11 mouse cellular contexts compared by ENCODE assay signal in genomic region chr2:84961300-84961699, GRCm38 (mm10). TPM values are rescaled to one million over a fixed set of nuclear protein-coding genes. Genes with fewer than 3 reads are reported as not detected.
DNase-seq lines count a peak whose midpoint lies in the region; ATAC-seq and TF ChIP-seq lines count a peak whose summit lies in the region.
"Had no signal": no experiment of that assay in that cellular context is flagged by ENCODE, and none has a peak within 500 bp of the region (broad histone marks: within the 10 kb centered on the region; RNA-seq: fewer than 3 reads in every experiment).

No protein-coding gene starts in this region.

- peak; percentile 21 for DNase-seq in limb, embryonic 14.5 days (ENCODE audit: low spot score)
- no peak for DNase-seq in limb, embryonic 10.5 days (ENCODE audit: low spot score)
- peak; percentile 65 for DNase-seq in gastrocnemius, postnatal 25 days
- DNase-seq in kidney, postnatal 14 days, result peak; percentile 80
- peak; percentile 28 for DNase-seq in ovary, postnatal 14 days (ENCODE audit: low spot score)
- no peak for DNase-seq in forebrain, embryonic 11.5 days (ENCODE audit: low spot score)
- DNase-seq in T-cell, adult 2 months (ENCODE audit: low spot score), result no peak
- DNase-seq: cerebellum, adult 2 months had no signal

- no peak overlapping the region for H3K9ac ChIP-seq in limb, embryonic 14.5 days (ENCODE audit: low read depth, low read length, severe bottlenecking)
- H3K9ac ChIP-seq in forebrain, embryonic 16.5 days (replicated peaks; ENCODE audit: low read depth, low read length), result no peak overlapping the region
- H3K9ac ChIP-seq in forebrain, embryonic 11.5 days (ENCODE audit: low read length), result no peak overlapping the region
- H3K9ac ChIP-seq: heart, embryonic 13.5 days had no signal

- H3K4me1 ChIP-seq in limb, embryonic 14.5 days (ENCODE audit: control insufficient read depth, insufficient read depth, low read length), result no peaks in the 10 kb centered on the region
- no peaks in the 10 kb centered on the region for H3K4me1 ChIP-seq in limb, embryonic 10.5 days
- no peaks in the 10 kb centered on the region for H3K4me1 ChIP-seq in forebrain, embryonic 16.5 days (replicated peaks; ENCODE audit: control insufficient read depth, insufficient read depth, low read length)
- no peaks in the 10 kb centered on the region for H3K4me1 ChIP-seq in forebrain, embryonic 11.5 days (replicated peaks; ENCODE audit: control insufficient read depth, insufficient read depth, low read length)
- H3K4me1 ChIP-seq: heart, embryonic 13.5 days had no signal

- TF ChIP-seq POLR2A in limb, embryonic 14.5 days (IDR thresholded peaks at IDR 0.05; ENCODE audit: borderline replicate concordance, extremely low read depth, insufficient read depth, insufficient read length), result no peak

- H3K9me3 ChIP-seq in limb, embryonic 14.5 days (ENCODE audit: control insufficient read depth, low read length), result no peaks in the 10 kb centered on the region
- H3K9me3 ChIP-seq in limb, embryonic 10.5 days (replicated peaks), result no peaks in the 10 kb centered on the region
- no peaks in the 10 kb centered on the region for H3K9me3 ChIP-seq in forebrain, embryonic 16.5 days (ENCODE audit: control insufficient read depth, low read length)
- H3K9me3 ChIP-seq in forebrain, embryonic 11.5 days (ENCODE audit: control insufficient read depth, low read length), result no peaks in the 10 kb centered on the region
- H3K9me3 ChIP-seq: heart, embryonic 13.5 days had no signal

- H3K36me3 ChIP-seq in limb, embryonic 14.5 days (ENCODE audit: control insufficient read depth, insufficient read depth, low read length), result peaks cover 15% of the 10 kb centered on the region
- H3K36me3 ChIP-seq in limb, embryonic 10.5 days, result peaks cover 31% of the 10 kb centered on the region
- no peaks in the 10 kb centered on the region for H3K36me3 ChIP-seq in forebrain, embryonic 16.5 days (ENCODE audit: control insufficient read depth, insufficient read depth)
- no peaks in the 10 kb centered on the region for H3K36me3 ChIP-seq in forebrain, embryonic 11.5 days (ENCODE audit: control insufficient read depth, insufficient read depth, low read length)

- H3K4me3 ChIP-seq in limb, embryonic 14.5 days (replicated peaks; ENCODE audit: low read length), result no peak overlapping the region
- H3K4me3 ChIP-seq in limb, embryonic 10.5 days, result no peak overlapping the region
- H3K4me3 ChIP-seq in forebrain, embryonic 16.5 days (replicated peaks; ENCODE audit: low read length), result no peak overlapping the region
- H3K4me3 ChIP-seq in forebrain, embryonic 11.5 days (ENCODE audit: low read depth, low read length), result no peak overlapping the region
- H3K4me3 ChIP-seq: heart, embryonic 13.5 days had no signal

- no peaks in the 10 kb centered on the region for H3K27me3 ChIP-seq in limb, embryonic 14.5 days (ENCODE audit: control insufficient read depth, insufficient read depth, low read length)
- no peaks in the 10 kb centered on the region for H3K27me3 ChIP-seq in limb, embryonic 10.5 days (ENCODE audit: low read depth, poor library complexity, severe bottlenecking)
- no peaks in the 10 kb centered on the region for H3K27me3 ChIP-seq in forebrain, embryonic 16.5 days (replicated peaks; ENCODE audit: control insufficient read depth, insufficient read depth, low read length)
- no peaks in the 10 kb centered on the region for H3K27me3 ChIP-seq in forebrain, embryonic 11.5 days (ENCODE audit: control insufficient read depth, insufficient read depth, low read length)
- H3K27me3 ChIP-seq: heart, embryonic 13.5 days had no signal

- ATAC-seq in limb, embryonic 14.5 days (ENCODE audit: low FRiP score, low read depth), result no peak
- no peak for ATAC-seq in forebrain, embryonic 16.5 days
- no peak for ATAC-seq in forebrain, embryonic 11.5 days (replicated peaks; ENCODE audit: low FRiP score)

- no peak overlapping the region for H3K27ac ChIP-seq in limb, embryonic 14.5 days (replicated peaks; ENCODE audit: low read depth, low read length)
- no peak overlapping the region for H3K27ac ChIP-seq in limb, embryonic 10.5 days
- H3K27ac ChIP-seq in forebrain, embryonic 16.5 days (ENCODE audit: low read length), result no peak overlapping the region
- no peak overlapping the region for H3K27ac ChIP-seq in forebrain, embryonic 11.5 days (ENCODE audit: low read depth, low read length)

- H3K4me2 ChIP-seq in limb, embryonic 14.5 days (replicated peaks; ENCODE audit: low read depth, low read length, severe bottlenecking), result no peak overlapping the region
- no peak overlapping the region for H3K4me2 ChIP-seq in forebrain, embryonic 16.5 days (ENCODE audit: low read length)
- no peak overlapping the region for H3K4me2 ChIP-seq in forebrain, embryonic 11.5 days (ENCODE audit: low read depth, low read length, severe bottlenecking)
- H3K4me2 ChIP-seq: heart, embryonic 13.5 days had no signal

- WGBS in limb, embryonic 14.5 days, result 56% methylated on average over 2 of the region's 2 CpGs
- WGBS in limb, embryonic 10.5 days, result 84% methylated on average over 2 of the region's 2 CpGs
- WGBS in forebrain, embryonic 16.5 days, result 94% methylated on average over 2 of the region's 2 CpGs
- WGBS in forebrain, embryonic 11.5 days, result 79% methylated on average over 2 of the region's 2 CpGs

RNA-seq across cellular contexts. Expression of gene Prg2, which starts 19.0 kb away (rescaled TPM):
- 0.80 and 1.0 TPM in 2 replicates for polyA plus RNA-seq in limb, embryonic 14.5 days (2012; rRNA removed)
- not detected in 2 replicates for polyA plus RNA-seq in limb, embryonic 14.5 days (2014; fragmentation: Nextera tagmentation; extraction: Ambion mirVana)
- polyA plus RNA-seq in limb, embryonic 10.5 days (2016; fragmentation: Nextera tagmentation; extraction: Ambion mirVana), result 0.18 TPM in 1 of 2 replicates, not detected in the other
- not detected for total RNA-seq in gastrocnemius, postnatal 25 days (2021)
- not detected in 2 replicates for polyA plus RNA-seq in forebrain, embryonic 16.5 days (2015; fragmentation: Nextera tagmentation; extraction: Ambion mirVana)
- not detected in 2 replicates for polyA plus RNA-seq in forebrain, embryonic 11.5 days (2014; fragmentation: Nextera tagmentation; extraction: Ambion mirVana)

RNA-seq across cellular contexts. Expression of gene Slc43a3, which starts 24.9 kb away (rescaled TPM):
- 73.2 and 85.5 TPM in 2 replicates for polyA plus RNA-seq in limb, embryonic 14.5 days (2012; rRNA removed)
- polyA plus RNA-seq in limb, embryonic 14.5 days (2014; fragmentation: Nextera tagmentation; extraction: Ambion mirVana), result 32.1 and 34.9 TPM in 2 replicates
- 30.4 and 32.8 TPM in 2 replicates for polyA plus RNA-seq in limb, embryonic 10.5 days (2016; fragmentation: Nextera tagmentation; extraction: Ambion mirVana)
- total RNA-seq in gastrocnemius, postnatal 25 days (2021), result 10 to 100 TPM; 22.9 to 23.4 TPM
- 6.6 and 7.2 TPM in 2 replicates for polyA plus RNA-seq in forebrain, embryonic 16.5 days (2015; fragmentation: Nextera tagmentation; extraction: Ambion mirVana)
- polyA plus RNA-seq in forebrain, embryonic 11.5 days (2014; fragmentation: Nextera tagmentation; extraction: Ambion mirVana), result 18.0 and 18.2 TPM in 2 replicates

RNA-seq across cellular contexts. Expression of gene Prg3, which starts 26.7 kb away (rescaled TPM):
- 0.08 TPM in 1 of 2 replicates, not detected in the other for polyA plus RNA-seq in limb, embryonic 14.5 days (2012; rRNA removed)
- polyA plus RNA-seq in limb, embryonic 14.5 days (2014; fragmentation: Nextera tagmentation; extraction: Ambion mirVana), result 0.21 TPM in 1 of 2 replicates, not detected in the other
- polyA plus RNA-seq in limb, embryonic 10.5 days (2016; fragmentation: Nextera tagmentation; extraction: Ambion mirVana), result 0.15 TPM in 1 of 2 replicates, not detected in the other
- not detected for total RNA-seq in gastrocnemius, postnatal 25 days (2021)
- not detected in 2 replicates for polyA plus RNA-seq in forebrain, embryonic 16.5 days (2015; fragmentation: Nextera tagmentation; extraction: Ambion mirVana)
- not detected in 2 replicates for polyA plus RNA-seq in forebrain, embryonic 11.5 days (2014; fragmentation: Nextera tagmentation; extraction: Ambion mirVana)
- total RNA-seq: megakaryocyte-erythroid progenitor cell, adult 5-6 weeks had no signal
- polyA plus RNA-seq: cerebellum, adult 2 months had no signal

Comparison
In these comparisons a context has a peak if more than half of its experiments do, and no peak if none do; other contexts are left out.
1. DNase-seq: peak in limb, embryonic 14.5 days (single experiment), gastrocnemius, postnatal 25 days (single experiment), kidney, postnatal 14 days (single experiment) and ovary, postnatal 14 days (single experiment); none in limb, embryonic 10.5 days (single experiment), forebrain, embryonic 11.5 days (single experiment) and T-cell, adult 2 months (single experiment).